Mouse (Mus musculus): ENCODE measurements around the gene Plpp7. TPM values are rescaled to one million over a fixed set of nuclear protein-coding genes. Genes with fewer than 3 reads are reported as not detected.

Plpp7 gene
- total and polyA plus RNA-seq, 3 experiments: 0.25 TPM; not detected in 2

GRCm38 (mm10) chr2:32061189-32061588 lies 34.1 kb upstream of the Plpp7 start:
- Histone ChIP-seq H3K4me1 (ENCODE audit: control insufficient read depth in 1 of 2, insufficient read depth in 2 of 2) (peaks cover 0 to 22% of the 10 kb centered on the region in 2 experiments; a peak in 3 of 4 replicates), H3K9ac (ENCODE audit: insufficient read depth, low read depth) (no peak overlapping the region), H3K4me3 (replicated peaks in 1 of 3; ENCODE audit: low read depth in 2 of 3, low read length in 2 of 3, poor library complexity in 1 of 3) (no peak overlapping the region), H3K36me3 (replicated peaks in 1 of 2; ENCODE audit: control insufficient read depth in 1 of 2, insufficient read depth in 1 of 2, low read length in 1 of 2) (no peaks in the 10 kb centered on the region), H3K79me2 (replicated peaks; ENCODE audit: control insufficient read depth, extremely low read depth, insufficient read depth, poor library complexity, severe bottlenecking) (no peaks in the 10 kb centered on the region), H3K27ac (ENCODE audit: insufficient read depth, low read depth) (no peak overlapping the region), H3K27me3 (replicated peaks) (peaks cover 10% of the 10 kb centered on the region), H3K9me3 (replicated peaks; ENCODE audit: low read length) (no peaks in the 10 kb centered on the region), H3K4me2 (ENCODE audit: insufficient read depth, low read depth, poor library complexity, severe bottlenecking) (no peak overlapping the region)
- TF ChIP-seq ZC3H11A (IDR thresholded peaks at IDR 0.05; ENCODE audit: low read depth, low read length) (no peak), MEF2A (IDR thresholded peaks at IDR 0.05; ENCODE audit: borderline replicate concordance, low read depth, low read length) (no peak)
- in situ Hi-C loops (cut with MboI; ENCODE audit: low pct_ligation_motif_present, low pct_unique_long_range_greater_than_20kb, low sequenced_read_pairs): no loop called here
- no peak for DNase-seq (ENCODE audit: extremely low read depth)
- dilution Hi-C loops (cut with MboI; ENCODE audit: extremely low pct_ligation_motif_present, extremely low pct_unique_long_range_greater_than_20kb, low sequenced_read_pairs): no loop called here

- Histone ChIP-seq H3K27ac (ENCODE audit: insufficient read depth, low read depth) (no peak overlapping the region), H3K4me3 (replicated peaks in 1 of 3; ENCODE audit: low read depth in 2 of 3, low read length in 2 of 3, poor library complexity in 1 of 3) (no peak overlapping the region), H3K4me2 (ENCODE audit: insufficient read depth, low read depth, poor library complexity, severe bottlenecking) (no peak overlapping the region), H3K79me2 (replicated peaks; ENCODE audit: control insufficient read depth, extremely low read depth, insufficient read depth, poor library complexity, severe bottlenecking) (no peaks in the 10 kb centered on the region), H3K4me1 (ENCODE audit: control insufficient read depth in 1 of 2, insufficient read depth in 2 of 2) (peaks cover 0 to 22% of the 10 kb centered on the region in 2 experiments; a peak in 3 of 4 replicates), H3K9me3 (replicated peaks; ENCODE audit: low read length) (no peaks in the 10 kb centered on the region), H3K9ac (ENCODE audit: insufficient read depth, low read depth) (no peak overlapping the region), H3K36me3 (replicated peaks in 1 of 2; ENCODE audit: control insufficient read depth in 1 of 2, insufficient read depth in 1 of 2, low read length in 1 of 2) (no peaks in the 10 kb centered on the region), H3K27me3 (replicated peaks) (peaks cover 7% of the 10 kb centered on the region)
- TF ChIP-seq MAZ (IDR thresholded peaks at IDR 0.05; ENCODE audit: low read depth, low read length): no peak
- no peak for TF ChIP-seq ZKSCAN1 (IDR thresholded peaks at IDR 0.05; ENCODE audit: borderline replicate concordance, low read depth, low read length)
- TF ChIP-seq UBTF (IDR thresholded peaks at IDR 0.05; ENCODE audit: low read depth, low read length): no peak
- no peak for TF ChIP-seq TCF12 (IDR thresholded peaks at IDR 0.05; ENCODE audit: low read depth, low read length)
- TF ChIP-seq PAX5 (IDR thresholded peaks at IDR 0.05; ENCODE audit: low read length): no peak
- TF ChIP-seq E2F4 (IDR thresholded peaks at IDR 0.05; ENCODE audit: insufficient replicate concordance, low read depth, low read length): no peak
- no peak for TF ChIP-seq RCOR1 (conservative IDR thresholded peaks at IDR 0.05; ENCODE audit: low read depth, low read length)
- no peak for TF ChIP-seq BHLHE40 (IDR thresholded peaks at IDR 0.05; ENCODE audit: low read depth, low read length)
- TF ChIP-seq TBP (conservative IDR thresholded peaks at IDR 0.05; ENCODE audit: low read depth, low read length): no peak
- TF ChIP-seq CHD2 (IDR thresholded peaks at IDR 0.05; ENCODE audit: low read length): no peak
- no peak for TF ChIP-seq ZC3H11A (IDR thresholded peaks at IDR 0.05; ENCODE audit: low read depth, low read length)
- dilution Hi-C loops (cut with MboI; ENCODE audit: extremely low pct_ligation_motif_present, extremely low pct_unique_long_range_greater_than_20kb, low sequenced_read_pairs): no loop called here
- in situ Hi-C loops (cut with MboI; ENCODE audit: low pct_ligation_motif_present, low pct_unique_long_range_greater_than_20kb, low sequenced_read_pairs): no loop called here
- DNase-seq (ENCODE audit: extremely low read depth): no peak
These were observed 33.4 kb upstream of the Plpp7 start for GRCm38 (mm10) chr2:32061722-32062505.

All from CH12.LX (cell line).